Mouse (Mus musculus) embryonic facial prominence, embryonic 15.5 days (tissue): ENCODE measurements around the gene Syce2. TPM values are rescaled to one million over a fixed set of nuclear protein-coding genes. Genes with fewer than 3 reads are reported as not detected.

Source experiments
- ATAC-seq: fragments of 200-750 bp; cut with Nextera tagmentation; 2 replicates; pipeline ENCODE4 v1.8.0; 2017; ENCODE audit warnings: low read depth, moderate TSS enrichment; ENCODE audit not compliant: insufficient number of reproducible peaks, low FRiP score, low TSS enrichment
- H3K27ac ChIP-seq: fragments of 300-500 bp; sonication (generic); replicated peaks from 2 replicates; pipeline ENCODE4 v1.5.1; 2015; ENCODE audit warnings: mild to moderate bottlenecking, inconsistent platforms
- H3K27me3 ChIP-seq: fragments of 300-500 bp; sonication (generic); 2 replicates; pipeline ENCODE4 v1.6.1; 2015; ENCODE audit warnings: inconsistent platforms
- H3K36me3 ChIP-seq: fragments of 300-500 bp; sonication (generic); 2 replicates; pipeline ENCODE4 v1.6.1; 2015; ENCODE audit warnings: mild to moderate bottlenecking, inconsistent platforms
- H3K4me1 ChIP-seq: fragments of 300-500 bp; sonication (generic); 2 replicates; pipeline ENCODE4 v1.6.1; 2015; ENCODE audit warnings: inconsistent platforms
- H3K4me2 ChIP-seq: fragments of 300-500 bp; sonication (generic); replicated peaks from 2 replicates; pipeline ENCODE4 v1.6.1; 2015; ENCODE audit warnings: mild to moderate bottlenecking, inconsistent platforms
- H3K4me3 ChIP-seq: fragments of 300-500 bp; sonication (generic); replicated peaks from 2 replicates; pipeline ENCODE4 v1.5.1; 2015; ENCODE audit warnings: mild to moderate bottlenecking, inconsistent platforms
- H3K9ac ChIP-seq: fragments of 300-500 bp; sonication (generic); 2 replicates; pipeline ENCODE4 v1.6.1; 2015; ENCODE audit warnings: inconsistent platforms
- H3K9me3 ChIP-seq: fragments of 300-500 bp; sonication (generic); replicated peaks from 2 replicates; pipeline ENCODE4 v1.6.1; 2016; ENCODE audit warnings: inconsistent platforms
- WGBS: fragments of 180-500 bp; shearing (Covaris S2); methylation state at CpG from one replicate; pipeline ENCODE4 v1.1.7; 2015; 5-methylcytosine and 5-hydroxymethylcytosine counted together
- polyA plus RNA-seq: library from polyadenylated mRNA; unstranded; fragments of >200 nt; fragmentation: Nextera tagmentation; extraction: Ambion mirVana; gene quantifications from 2 replicates; pipeline ENCODE4 v1.2.1, GENCODE M21; 2015

Gene Syce2
- polyA plus RNA-seq, 1 experiment from 2014 or later = 72.9 TPM

DNA sequence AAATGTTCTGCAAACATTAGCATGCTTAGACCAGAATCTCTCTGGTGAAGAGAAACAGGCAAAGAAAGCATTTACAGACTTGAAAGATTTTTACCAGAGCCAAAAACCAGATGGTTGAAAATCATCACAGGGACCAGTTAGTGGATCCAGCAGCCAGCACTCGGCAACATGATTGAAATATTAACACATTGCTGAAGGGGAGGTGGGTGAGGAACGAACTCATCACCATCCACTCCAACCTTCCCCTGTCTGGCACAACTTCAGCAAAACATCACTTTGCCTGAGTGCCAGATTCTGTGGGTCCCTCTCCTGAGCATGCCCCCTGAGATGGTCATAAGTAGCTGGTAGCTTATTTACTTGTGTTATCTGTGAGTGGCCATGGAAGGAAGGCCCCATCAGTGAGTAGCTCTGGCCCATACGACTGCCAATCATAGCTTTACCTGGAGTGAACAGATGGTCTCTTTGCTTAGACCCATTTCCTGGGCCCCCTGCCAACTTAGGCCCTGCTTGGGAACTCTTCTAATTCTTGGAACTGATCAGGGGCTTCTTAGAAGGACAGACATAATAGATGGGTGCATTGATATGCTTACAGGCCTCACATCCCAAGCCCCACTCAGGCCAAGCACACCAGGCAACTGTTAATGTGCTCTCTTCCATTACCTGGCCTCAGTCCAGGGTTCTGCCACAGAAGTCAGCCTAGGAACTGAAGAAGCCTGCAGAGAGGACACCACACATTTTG lies 5.6 kb downstream of the Syce2 start:
- Histone ChIP-seq H3K36me3 (no peaks in the 10 kb centered on the region), H3K4me1 (peaks cover 7% of the 10 kb centered on the region), H3K4me3 (no peak overlapping the region), H3K9ac (no peak overlapping the region), H3K4me2 (no peak overlapping the region), H3K27ac (no peak overlapping the region), H3K9me3 (no peaks in the 10 kb centered on the region), H3K27me3 (no peaks in the 10 kb centered on the region)
- no peak for ATAC-seq
- WGBS = 74% methylated on average over 3 of the region's 3 CpGs

DNA sequence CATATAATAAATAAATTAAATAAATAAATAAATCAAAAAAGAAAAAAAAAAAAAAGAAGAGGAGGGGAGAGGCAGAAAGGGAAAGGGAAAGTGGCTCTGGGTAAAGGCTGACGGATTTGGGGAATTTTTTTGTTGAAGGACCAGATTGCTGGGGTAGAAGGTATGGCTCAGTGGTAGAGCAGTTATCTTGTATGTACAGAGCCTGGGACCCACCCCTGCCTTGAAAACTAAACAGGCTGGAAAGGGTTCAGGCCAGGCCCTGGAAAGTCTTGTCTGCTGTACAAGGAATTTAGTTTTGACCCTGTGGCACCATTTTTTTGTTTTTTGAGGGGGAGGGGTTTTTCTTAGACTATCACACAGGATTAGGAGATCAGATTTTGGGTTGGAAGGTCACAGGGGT lies 7.0 kb downstream of the Syce2 start:
- no peak for ATAC-seq
- no peak overlapping the region for H3K4me2 ChIP-seq
- H3K27me3 ChIP-seq = no peaks in the 10 kb centered on the region
- H3K36me3 ChIP-seq = peaks cover 3% of the 10 kb centered on the region; the same call in 1 of the 2 replicates
- H3K27ac ChIP-seq = no peak overlapping the region
- H3K4me3 ChIP-seq = no peak overlapping the region
- no peak overlapping the region for H3K9ac ChIP-seq
- H3K4me1 ChIP-seq = no peaks in the 10 kb centered on the region
- no peaks in the 10 kb centered on the region for H3K9me3 ChIP-seq
- WGBS = 80% methylated on average over 1 of the region's 1 CpGs

DNA sequence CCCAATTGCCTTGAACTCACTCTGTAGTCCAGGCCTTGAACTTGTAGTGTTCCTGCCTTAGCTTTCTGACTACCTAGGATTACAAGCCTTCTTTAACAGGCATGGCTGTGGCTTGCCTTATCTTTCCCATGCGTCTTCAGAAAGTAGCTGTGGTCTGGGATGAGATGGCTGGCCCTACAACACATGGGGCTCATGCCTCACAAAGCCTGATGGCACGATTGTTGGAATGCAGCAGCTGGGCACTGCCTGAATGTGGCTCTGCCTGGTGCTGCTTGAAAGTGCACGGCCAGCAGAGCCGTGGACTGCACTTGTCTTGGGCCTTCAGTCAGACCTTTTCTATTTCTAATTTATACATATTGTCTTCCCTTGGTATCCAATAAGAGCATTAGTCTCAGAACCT lies 12.8 kb downstream of the Syce2 start:
- Histone ChIP-seq H3K9me3 (no peaks in the 10 kb centered on the region), H3K27me3 (no peaks in the 10 kb centered on the region), H3K27ac (no peak overlapping the region), H3K4me3 (no peak overlapping the region), H3K36me3 (peaks cover 37% of the 10 kb centered on the region), H3K4me1 (no peaks in the 10 kb centered on the region), H3K9ac (no peak overlapping the region), H3K4me2 (no peak overlapping the region)
- no peak for ATAC-seq
- WGBS = 86% methylated on average over 4 of the region's 4 CpGs

DNA sequence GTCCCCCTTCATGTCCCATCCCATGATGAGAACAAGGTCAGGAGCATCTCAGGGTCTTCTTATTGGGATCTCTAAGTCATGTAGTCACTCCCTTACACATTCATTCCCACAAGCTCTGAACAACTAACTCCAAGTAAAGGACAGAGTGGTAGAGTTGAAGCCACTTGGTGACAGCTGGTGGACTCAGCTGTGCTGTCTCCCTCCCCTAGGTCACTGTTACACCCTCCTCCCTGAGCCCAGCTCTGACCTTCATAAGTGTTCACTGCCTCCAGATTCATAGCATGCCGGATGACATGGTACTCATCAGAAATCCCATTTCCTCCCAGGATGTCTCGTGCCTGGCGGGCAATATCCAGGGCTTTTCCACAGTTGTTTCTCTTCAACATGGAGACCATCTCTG lies 16.4 kb downstream of the Syce2 start:
- H3K4me2 ChIP-seq = no peak overlapping the region
- 96% methylated on average over 3 of the region's 3 CpGs for WGBS
- no peak overlapping the region for H3K9ac ChIP-seq
- no peak overlapping the region for H3K4me3 ChIP-seq
- H3K27me3 ChIP-seq = no peaks in the 10 kb centered on the region
- H3K36me3 ChIP-seq = peaks cover 43% of the 10 kb centered on the region
- no peaks in the 10 kb centered on the region for H3K9me3 ChIP-seq
- ATAC-seq = no peak
- no peak overlapping the region for H3K27ac ChIP-seq
- peaks cover 9% of the 10 kb centered on the region for H3K4me1 ChIP-seq

DNA sequence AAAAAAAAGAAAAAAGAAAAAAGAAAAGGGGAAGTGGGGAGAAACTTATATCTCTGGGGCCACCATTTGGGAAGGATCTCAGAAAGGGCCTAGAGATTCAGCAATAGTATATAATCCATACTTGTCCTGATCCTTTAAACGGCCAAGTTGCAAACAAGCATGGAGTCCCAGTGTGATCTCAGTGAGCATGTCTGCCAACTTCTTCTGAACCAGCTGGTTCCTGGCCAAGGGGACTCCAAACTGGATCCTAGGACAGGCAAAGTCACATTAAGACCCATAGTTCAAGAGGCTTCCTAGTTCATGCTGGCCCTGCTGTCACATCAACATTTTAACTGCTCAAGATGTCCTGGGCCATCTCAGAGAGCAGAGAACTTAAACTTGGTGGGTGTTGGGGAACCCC lies 17.2 kb downstream of the Syce2 start:
- H3K4me2 ChIP-seq = no peak overlapping the region
- H3K4me1 ChIP-seq = peaks cover 14% of the 10 kb centered on the region
- no peak overlapping the region for H3K27ac ChIP-seq
- WGBS = 91% methylated on average over 1 of the region's 1 CpGs
- no peak overlapping the region for H3K4me3 ChIP-seq
- no peaks in the 10 kb centered on the region for H3K27me3 ChIP-seq
- ATAC-seq = no peak
- H3K36me3 ChIP-seq = peaks cover 43% of the 10 kb centered on the region
- H3K9me3 ChIP-seq = no peaks in the 10 kb centered on the region
- no peak overlapping the region for H3K9ac ChIP-seq

DNA sequence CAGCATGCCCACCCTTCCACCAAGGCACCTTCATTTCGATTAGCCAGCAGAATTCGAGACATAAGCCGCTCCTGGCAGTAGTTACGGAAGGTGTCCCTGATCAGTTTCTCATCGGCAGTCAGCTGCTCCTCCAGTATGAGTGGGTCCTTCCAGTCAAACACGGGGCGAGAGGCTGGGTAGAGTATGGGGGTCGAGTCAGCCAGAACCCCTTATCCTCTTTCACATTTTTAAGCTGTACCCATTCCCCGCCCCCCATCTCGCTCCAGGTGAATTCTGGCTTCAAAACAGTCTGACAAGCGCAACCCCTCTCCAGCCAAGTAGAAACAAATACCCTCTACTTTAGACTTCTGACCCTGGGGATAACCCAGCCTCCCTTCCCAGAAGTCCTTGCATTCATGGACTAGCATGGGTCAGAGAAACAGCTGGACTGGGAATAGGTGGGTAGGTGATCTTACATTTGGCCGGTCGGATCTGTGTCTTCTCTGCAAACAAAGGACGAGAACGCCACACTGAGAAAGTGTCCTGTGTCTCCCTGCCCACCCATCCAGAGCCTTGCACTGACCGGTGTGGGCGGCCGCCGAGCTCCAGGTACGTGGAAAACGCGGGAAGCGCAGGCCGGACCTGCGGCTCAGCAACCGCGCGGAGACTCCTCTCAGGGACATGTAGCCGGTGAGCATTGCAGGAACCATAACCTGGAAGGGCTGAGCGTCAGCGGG lies 21.2 kb downstream of the Syce2 start:
- 8% methylated on average over 31 of the region's 31 CpGs for WGBS
- no peak; the same call in 1 of the 2 replicates for ATAC-seq

DNA sequence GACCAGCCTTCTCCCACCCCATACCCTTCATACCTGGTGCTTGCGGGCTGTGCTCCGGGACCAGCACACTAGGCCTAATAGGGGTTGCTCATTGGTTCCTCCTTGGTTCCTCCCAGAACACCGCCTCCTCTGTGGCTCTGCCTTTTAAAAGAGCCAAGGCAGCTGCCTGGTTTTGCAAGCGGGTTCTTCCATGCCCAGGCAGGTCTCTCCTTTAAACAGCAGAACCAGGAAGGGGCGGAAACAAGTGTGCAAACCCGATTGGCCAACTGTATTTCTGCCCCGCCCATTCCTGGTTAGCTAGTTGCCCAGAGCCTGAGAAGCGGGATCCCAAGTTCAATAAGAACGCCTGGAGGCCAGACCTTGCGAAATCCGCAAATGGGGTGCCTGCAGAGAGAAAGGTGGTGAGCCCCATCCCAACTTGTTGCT lies 21.8 kb downstream of the Syce2 start, which contains the start of gene Gcdh:
Gene Gcdh (minus strand): TSS at position 213 of the 426 bp plus-strand sequence.
- Histone ChIP-seq H3K27me3 (no peaks in the 10 kb centered on the region), H3K27ac (no peak within 1 kb of the TSS; the same call in 1 of the 2 replicates), H3K36me3 (peaks cover 13% of the 10 kb centered on the region), H3K4me2 (peak within 1 kb of the TSS; percentile 82), H3K4me3 (peak within 1 kb of the TSS; percentile 81), H3K9me3 (no peaks in the 10 kb centered on the region), H3K9ac (peak within 1 kb of the TSS; percentile 57), H3K4me1 (peaks cover 19% of the 10 kb centered on the region)
- under 1% methylated on average over 11 of the region's 11 CpGs for WGBS
- peak; percentile 97 for ATAC-seq

More for the DNA sequence above, 21.2 kb downstream of the Syce2 start:
- H3K27me3 ChIP-seq = no peaks in the 10 kb centered on the region
- H3K27ac ChIP-seq = no peak overlapping the region; the same call in 1 of the 2 replicates
- peaks cover 18% of the 10 kb centered on the region for H3K36me3 ChIP-seq
- no peaks in the 10 kb centered on the region for H3K9me3 ChIP-seq
- peak overlapping the region; percentile 57 for H3K9ac ChIP-seq
- H3K4me1 ChIP-seq = peaks cover 19% of the 10 kb centered on the region
- H3K4me3 ChIP-seq = peak overlapping the region; percentile 81
- peak overlapping the region; percentile 82 for H3K4me2 ChIP-seq

DNA sequence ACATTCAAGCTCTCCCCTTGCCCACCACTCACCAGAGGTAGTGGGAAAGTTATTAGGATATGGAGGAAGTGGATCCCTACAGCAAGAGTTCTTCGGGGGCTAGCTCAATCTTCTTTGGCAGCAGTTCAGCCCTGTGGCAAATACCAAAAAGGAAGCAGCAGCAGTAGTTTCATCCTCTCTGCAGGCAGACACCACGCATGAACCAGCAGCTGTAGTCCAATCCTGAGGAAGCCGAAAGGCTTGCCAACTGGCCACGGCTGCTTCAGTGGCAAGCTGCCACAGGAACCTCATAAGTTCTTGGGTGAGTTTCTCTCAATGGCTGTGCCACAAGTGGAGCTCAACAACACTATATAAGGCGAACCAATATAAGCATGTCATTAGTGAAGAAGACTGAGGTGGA lies 24.1 kb downstream of the Syce2 start:
- H3K27me3 ChIP-seq = no peaks in the 10 kb centered on the region
- H3K4me1 ChIP-seq = peaks cover 19% of the 10 kb centered on the region
- H3K27ac ChIP-seq = no peak overlapping the region
- no peak overlapping the region for H3K9ac ChIP-seq
- H3K4me3 ChIP-seq = no peak overlapping the region
- ATAC-seq = no peak
- no peaks in the 10 kb centered on the region for H3K9me3 ChIP-seq
- H3K36me3 ChIP-seq = peaks cover 2% of the 10 kb centered on the region; the same call in 1 of the 2 replicates
- 88% methylated on average over 5 of the region's 5 CpGs for WGBS
- H3K4me2 ChIP-seq = no peak overlapping the region

DNA sequence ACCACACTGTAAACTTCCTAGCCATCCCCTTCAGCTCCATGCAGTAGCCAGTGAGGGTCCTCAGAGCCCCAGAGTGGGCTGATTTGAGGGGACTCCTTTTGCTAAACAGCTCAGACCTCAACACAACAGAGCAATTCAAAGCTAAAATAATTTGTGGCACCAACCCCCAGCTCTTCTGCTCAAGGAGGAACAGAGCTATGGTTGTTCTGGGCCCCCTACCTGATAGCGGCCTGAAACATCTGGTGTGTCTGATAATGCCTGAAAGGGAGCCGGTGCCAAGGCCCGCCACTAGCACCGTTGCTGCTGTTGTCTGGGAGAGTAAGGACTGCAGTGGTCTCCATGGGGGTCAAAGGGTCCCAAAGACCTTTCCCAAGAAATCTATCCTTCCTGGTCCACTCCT lies 29.2 kb downstream of the Syce2 start:
- H3K4me3 ChIP-seq = no peak overlapping the region
- 60% methylated on average over 4 of the region's 4 CpGs for WGBS

DNA sequence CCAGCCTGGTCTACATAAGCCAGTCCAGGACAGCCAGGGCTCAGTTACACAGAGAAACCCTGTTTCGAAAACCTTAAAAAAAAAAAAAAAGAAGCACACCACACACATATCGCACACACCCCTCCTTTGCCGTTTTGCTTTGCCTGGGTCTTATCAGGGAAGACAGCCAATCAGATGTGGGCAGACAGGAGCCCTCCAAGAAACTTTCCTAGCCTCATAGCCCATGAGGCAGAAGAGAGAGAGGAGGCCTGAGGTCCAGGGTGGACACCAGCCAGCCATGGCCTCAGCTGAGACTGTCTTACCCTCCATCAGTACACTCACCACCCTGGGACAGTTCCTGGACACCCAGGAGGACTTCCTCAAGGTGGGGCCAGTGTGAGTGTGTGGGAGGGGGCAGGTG lies 29.8 kb downstream of the Syce2 start, which contains the start of gene Klf1:
Gene Klf1 (plus strand): TSS at position 177 of the 400 bp plus-strand sequence.
- H3K27me3 ChIP-seq = no peaks in the 10 kb centered on the region

More for the DNA sequence above, 29.2 kb downstream of the Syce2 start:
- no peaks in the 10 kb centered on the region for H3K36me3 ChIP-seq
- H3K9ac ChIP-seq = no peak overlapping the region
- ATAC-seq = no peak
- no peaks in the 10 kb centered on the region for H3K9me3 ChIP-seq
- H3K4me2 ChIP-seq = no peak overlapping the region
- peaks cover 17% of the 10 kb centered on the region for H3K4me1 ChIP-seq
- H3K27ac ChIP-seq = no peak overlapping the region
- H3K27me3 ChIP-seq = no peaks in the 10 kb centered on the region

DNA sequence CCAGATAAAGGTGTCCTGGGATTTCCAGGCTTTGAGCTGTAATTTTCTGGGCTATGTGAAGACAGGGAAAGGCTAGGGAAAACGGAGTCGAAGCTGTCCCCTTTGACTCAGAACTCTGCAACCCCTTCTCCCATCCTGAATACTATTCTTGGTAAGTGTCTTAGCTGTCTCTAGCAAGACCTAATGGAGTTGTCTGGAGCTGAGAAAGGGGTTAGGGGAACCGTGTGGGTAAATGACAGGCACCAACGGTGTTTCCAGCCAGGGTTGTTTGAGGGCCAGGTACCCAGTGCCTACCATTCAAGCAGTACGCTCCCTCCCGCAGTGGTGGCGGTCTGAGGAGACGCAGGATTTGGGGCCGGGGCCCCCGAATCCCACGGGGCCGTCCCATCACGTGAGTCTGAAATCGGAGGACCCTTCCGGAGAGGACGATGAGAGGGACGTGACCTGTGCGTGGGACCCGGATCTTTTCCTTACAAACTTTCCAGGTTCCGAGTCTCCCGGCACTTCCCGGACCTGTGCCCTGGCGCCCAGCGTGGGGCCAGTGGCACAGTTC lies 30.5 kb downstream of the Syce2 start:
- peak overlapping the region; percentile 66 for H3K9ac ChIP-seq
- peak; percentile 6; the same call in 1 of the 2 replicates for ATAC-seq

More for the DNA sequence above, 29.8 kb downstream of the Syce2 start, which contains the start of gene Klf1:
- ATAC-seq = no peak
- peaks cover 17% of the 10 kb centered on the region for H3K4me1 ChIP-seq
- peak within 1 kb of the TSS; percentile 99 for H3K4me2 ChIP-seq
- WGBS = 66% methylated on average over 3 of the region's 3 CpGs
- no peaks in the 10 kb centered on the region for H3K9me3 ChIP-seq
- peak within 1 kb of the TSS; percentile 87 for H3K27ac ChIP-seq
- H3K36me3 ChIP-seq = no peaks in the 10 kb centered on the region
- peak within 1 kb of the TSS; percentile 71 for H3K4me3 ChIP-seq
- H3K9ac ChIP-seq = peak within 1 kb of the TSS; percentile 66

More for the DNA sequence above, 30.5 kb downstream of the Syce2 start:
- Histone ChIP-seq H3K27me3 (no peaks in the 10 kb centered on the region), H3K4me3 (peak overlapping the region; percentile 71), H3K27ac (peak overlapping the region; percentile 87), H3K4me2 (peak overlapping the region; percentile 99), H3K36me3 (no peaks in the 10 kb centered on the region), H3K9me3 (no peaks in the 10 kb centered on the region), H3K4me1 (peaks cover 17% of the 10 kb centered on the region)
- WGBS = 2% methylated on average over 24 of the region's 24 CpGs
